Mouse (Mus musculus) gastrocnemius, postnatal 10 days (tissue): ENCODE results near the gene Pdf. TPM values are rescaled to one million over a fixed set of nuclear protein-coding genes. Genes with fewer than 3 reads are reported as not detected.
"Not testable (repeated sequence)": the region's sequence is repeated elsewhere in the genome, so short reads cannot be mapped to it uniquely, and the experiment has no call there.

ENCODE experiments used
- DNase-seq: peaks from one replicate; pipeline ENCODE4 v3.0.0; 2021; ENCODE audit warnings: mixed read lengths
- microRNA-seq, 2 experiments: library from miRNA; unstranded; fragments of <30 nt; microRNA quantifications; one replicate each; pipeline ENCODE4 v1.2.0; 2021
- total RNA-seq, 2 experiments: library from RNA; stranded (reverse); gene quantifications; 2 replicates each; pipeline ENCODE4 v1.2.3; 2021

The Pdf gene
- total RNA-seq, 2 experiments from 2014 or later: 29.0 to 35.5 TPM

- DNase-seq: no peak
Observed at GRCm38 (mm10) chr8:107036626-107037025, 11.8 kb downstream of the Pdf start.

DNA sequence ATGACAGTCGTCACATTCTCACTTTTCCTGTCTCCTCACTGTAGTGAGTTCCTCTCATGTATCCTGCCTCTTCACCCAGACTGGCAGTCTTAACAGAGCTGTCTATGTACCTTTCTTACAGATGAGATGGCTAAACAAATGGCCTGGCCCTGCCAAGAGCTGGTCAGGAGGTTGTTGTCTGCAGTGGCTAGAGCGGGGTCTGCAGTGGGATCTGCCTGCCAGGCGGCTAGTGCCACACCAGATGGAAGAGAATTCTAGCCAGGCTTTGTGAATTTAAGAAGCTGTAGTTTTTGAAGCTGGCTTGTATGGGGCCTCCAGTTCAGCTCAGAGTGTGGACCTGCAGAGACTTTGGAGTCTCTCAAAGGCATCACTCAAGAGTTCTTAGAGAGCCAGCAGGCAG lies 12.8 kb downstream of the Pdf start:
- DNase-seq: no peak

GRCm38 (mm10) chr8:107033609-107034008 lies 14.8 kb downstream of the Pdf start:
- DNase-seq: not testable (repeated sequence)

- no peak for DNase-seq
Observed at GRCm38 (mm10) chr8:107031577-107032090, 16.8 kb downstream of the Pdf start.

DNA sequence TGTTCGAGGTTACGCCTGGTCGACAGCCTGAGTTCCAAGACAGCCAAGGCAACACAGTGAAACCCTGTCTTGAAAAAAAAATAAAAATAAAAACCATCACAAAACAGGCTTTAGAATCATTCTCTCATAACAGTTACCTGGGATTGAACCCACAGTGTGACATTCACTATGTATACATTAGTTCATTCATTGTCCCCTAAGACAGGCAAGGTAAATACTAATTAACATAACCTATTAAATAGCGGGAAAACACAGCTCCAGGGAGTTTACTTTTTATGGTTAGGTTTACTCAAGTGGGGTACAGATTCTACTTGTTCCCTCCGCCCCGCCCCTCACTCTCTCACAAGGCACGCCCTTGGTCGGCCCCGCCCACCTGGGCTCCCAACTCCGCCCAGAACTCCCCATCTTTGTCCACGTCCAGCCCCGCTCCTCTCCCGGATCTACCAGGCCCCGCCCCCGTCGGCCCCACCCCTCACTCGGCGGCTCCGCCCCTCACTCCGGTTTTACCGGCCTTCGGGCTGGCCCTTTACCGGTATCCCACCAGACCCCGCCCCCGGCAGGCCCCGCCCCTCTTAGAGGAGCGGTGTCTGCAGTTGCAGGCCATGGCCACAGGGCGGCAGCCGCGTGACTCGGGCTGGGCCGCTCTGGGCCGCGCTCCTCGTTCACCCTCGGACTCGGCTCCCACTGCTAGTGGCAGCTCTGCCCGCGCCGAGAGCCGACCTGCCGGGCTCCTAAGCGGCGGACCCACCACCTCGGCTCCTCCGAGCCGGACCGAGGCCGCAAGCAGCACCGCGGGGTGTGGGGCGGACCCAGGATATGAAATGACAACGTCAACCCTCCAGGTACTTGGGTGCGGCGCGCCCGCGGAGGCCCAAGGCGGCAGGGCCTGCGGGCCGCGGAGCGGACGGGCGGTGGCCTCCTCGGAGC lies 17.5 kb downstream of the Pdf start, which contains the start of gene Vps4a:
Gene Vps4a (plus strand): TSS at position 573 of the 927 bp plus-strand sequence.
- peak; percentile 98 for DNase-seq

- no peak for DNase-seq
Observed at GRCm38 (mm10) chr8:107030058-107030457, 18.4 kb downstream of the Pdf start.

DNA sequence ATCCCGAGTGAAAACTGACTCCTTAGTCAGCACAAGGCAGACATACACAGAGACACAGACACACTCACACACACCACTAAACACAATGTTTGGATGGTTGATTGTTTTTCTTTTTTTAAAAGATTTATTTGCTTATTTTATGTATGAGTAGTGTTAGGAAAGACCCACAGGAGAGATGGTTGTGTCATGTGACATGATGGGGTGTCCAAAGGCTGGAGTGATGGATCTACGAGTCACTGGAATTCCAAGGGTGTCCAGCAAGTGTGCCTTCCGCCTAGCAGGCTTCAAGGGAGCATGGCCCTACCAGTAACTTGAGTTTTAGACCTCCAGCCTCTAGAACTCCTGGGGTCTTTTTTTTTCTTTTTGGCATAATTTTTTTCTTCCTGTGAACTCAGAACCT lies 19.1 kb downstream of the Pdf start:
- no peak for DNase-seq

DNA sequence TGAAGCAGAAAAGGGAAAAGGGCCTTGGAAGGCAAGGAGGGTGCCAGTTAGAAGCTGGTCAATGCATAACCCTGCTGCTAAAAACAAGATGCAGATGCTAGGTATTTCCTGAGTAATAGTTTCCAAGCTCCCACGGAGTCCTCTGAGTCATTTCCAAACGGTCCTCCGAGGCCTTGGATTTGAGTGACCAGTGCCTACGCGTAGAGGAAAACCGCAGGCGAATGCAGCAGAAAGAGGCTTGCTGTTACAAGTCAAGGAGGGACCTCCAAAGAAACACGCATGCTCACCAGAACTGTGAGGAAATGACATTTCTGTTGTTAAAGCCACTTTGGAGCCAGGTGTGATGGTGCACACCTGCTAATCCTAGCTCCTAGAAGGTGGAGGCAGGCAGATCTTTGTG lies 24.9 kb downstream of the Pdf start:
- DNase-seq: no peak

- DNase-seq: no peak
Observed at GRCm38 (mm10) chr8:107014915-107015314, 33.5 kb downstream of the Pdf start.

GRCm38 (mm10) chr8:107012666-107013065 lies 35.7 kb downstream of the Pdf start:
- DNase-seq: no peak

GRCm38 (mm10) chr8:107007795-107008194 lies 40.6 kb downstream of the Pdf start:
- DNase-seq: no peak

GRCm38 (mm10) chr8:107002532-107002931 lies 45.9 kb downstream of the Pdf start:
- peak; percentile 94 for DNase-seq

DNA sequence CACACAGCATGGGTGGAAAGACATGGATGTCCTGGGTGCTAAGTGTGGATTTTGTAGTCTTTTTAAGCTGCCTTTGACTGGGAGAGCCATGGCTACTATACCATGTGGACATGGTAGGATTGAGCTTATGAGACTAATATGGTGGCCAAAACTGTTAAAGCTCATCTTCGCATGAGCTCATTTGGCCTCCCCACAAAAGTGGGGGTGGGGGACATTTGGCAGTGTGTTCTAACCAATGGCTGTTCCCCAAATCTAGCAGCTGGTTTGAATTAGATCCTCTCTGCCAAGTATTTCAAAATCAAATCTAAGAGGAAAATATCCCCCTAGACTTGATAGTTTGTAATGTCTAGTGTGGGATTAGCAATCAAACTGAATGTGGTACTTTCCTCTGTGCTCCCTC lies 49.3 kb downstream of the Pdf start:
- peak; percentile 48 for DNase-seq

DNA sequence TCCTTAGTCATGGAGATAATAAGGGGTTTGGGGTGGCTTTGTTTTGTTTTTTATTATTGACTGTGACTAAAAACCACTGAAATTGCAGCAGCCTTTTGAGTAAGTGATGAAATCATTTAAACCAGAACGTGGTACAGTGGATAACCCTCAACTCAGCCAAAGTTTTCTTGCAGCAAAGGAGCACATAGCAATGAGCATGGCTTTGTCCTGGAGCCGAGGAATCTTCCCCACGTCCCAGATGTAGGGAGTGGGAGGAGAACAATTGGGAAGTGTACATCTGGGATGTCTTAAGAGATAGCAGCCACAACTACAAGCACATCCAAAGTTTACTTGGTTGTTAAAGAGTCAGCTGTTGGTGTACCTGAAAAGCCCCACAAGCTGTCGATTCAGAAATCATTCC lies 51.0 kb downstream of the Pdf start:
- DNase-seq: no peak

DNA sequence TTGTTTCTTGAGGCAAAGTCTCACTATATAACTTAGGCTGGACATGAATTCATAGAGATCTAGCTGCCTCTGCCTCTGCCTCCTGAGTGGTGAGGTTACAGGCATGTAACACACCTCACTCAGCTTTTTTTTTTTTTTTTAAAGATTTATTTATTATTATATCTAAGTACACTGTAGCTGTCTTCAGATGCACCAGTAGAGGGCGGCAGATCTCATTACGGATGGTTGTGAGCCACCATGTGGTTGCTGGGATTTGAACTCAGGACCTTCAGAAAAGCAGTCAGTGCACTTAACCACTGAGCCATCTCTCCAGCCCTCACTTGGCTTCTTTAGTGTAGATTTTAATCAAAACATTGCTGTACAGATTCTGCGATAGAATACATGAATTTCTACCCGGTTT lies 52.1 kb downstream of the Pdf start:
- not testable (repeated sequence) for DNase-seq

Small RNA genes lying within 50 kb of the gene (microRNA-seq; reads per million reads assigned to microRNA genes)
- gene Mir7075: 0.64 to 0.75 reads per million in 2 experiments

Other genes starting within 250 kb of the Pdf start
- 1 to 10 TPM; 2.1 to 3.4 TPM for gene Has3, start 178.4 kb downstream of the Pdf start, total RNA-seq
- 10 to 100 TPM; 18.1 to 21.7 TPM for gene Utp4, start 155.0 kb downstream of the Pdf start, total RNA-seq
- gene Sntb2, start 112.9 kb downstream of the Pdf start, total RNA-seq: 10 to 100 TPM; 18.5 to 22.0 TPM
- 10 to 100 TPM; 48.1 to 50.4 TPM for gene Vps4a, start 17.4 kb downstream of the Pdf start, total RNA-seq
- 10 to 100 TPM; 15.8 to 17.4 TPM for gene Cog8, start 8.1 kb upstream of the Pdf start, total RNA-seq
- 10 to 100 TPM; 34.1 TPM for gene Nip7, start 8.3 kb upstream of the Pdf start, total RNA-seq
- not detected for gene Tmed6, start 17.0 kb upstream of the Pdf start, total RNA-seq
- gene Terf2, start 47.9 kb upstream of the Pdf start, total RNA-seq: 10 to 100 TPM; 15.0 to 22.1 TPM
- gene Cyb5b, start 102.0 kb upstream of the Pdf start, total RNA-seq: 10 to 100 TPM; 29.4 to 32.5 TPM
- 10 to 100 TPM; 23.2 to 32.7 TPM for gene Nfat5, start 244.9 kb upstream of the Pdf start, total RNA-seq